Mouse (Mus musculus): ENCODE results near the gene Igsf11.

DNA sequence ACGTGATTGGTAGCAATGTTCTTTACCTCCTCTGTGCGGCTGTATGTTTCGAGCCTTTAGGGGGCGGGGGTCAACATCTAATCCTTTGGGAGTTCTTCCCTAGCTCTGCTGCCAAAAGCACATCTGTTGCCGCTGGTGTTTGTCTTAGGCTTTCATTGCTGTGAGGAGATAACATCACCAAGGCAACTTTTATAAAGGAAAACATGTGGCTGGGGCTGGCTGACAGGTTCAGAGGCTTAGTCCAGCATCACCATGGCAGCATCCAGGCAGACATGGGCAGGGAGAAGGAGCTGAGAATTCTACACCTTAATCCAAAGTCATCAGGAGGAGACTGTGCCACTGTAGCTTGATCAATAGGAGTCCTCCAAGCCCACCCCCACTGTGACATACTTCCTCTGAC, 173.1 kb downstream of the Igsf11 start:
- no peak for TF ChIP-seq CTCF (IDR thresholded peaks at IDR 0.05; ENCODE audit: low read depth)
- TF ChIP-seq EP300 (optimal IDR thresholded peaks at IDR 0.05) = no peak
